7 mouse cellular contexts compared by ENCODE assay signal in genomic region chr6:116673471-116674282, GRCm38 (mm10). TPM values are rescaled to one million over a fixed set of nuclear protein-coding genes. Genes with fewer than 3 reads are reported as not detected.
DNase-seq lines count a peak whose midpoint lies in the region; ATAC-seq and TF ChIP-seq lines count a peak whose summit lies in the region.

Rassf4 (minus strand) TSS chr6:116673952.

- peak within 1 kb of the TSS; percentile 33; the same call in 1 of the 2 replicates for H3K9ac ChIP-seq in embryonic facial prominence, embryonic 15.5 days
- peak within 1 kb of the TSS; percentile 62 for H3K9ac ChIP-seq in limb, embryonic 13.5 days
- peak within 1 kb of the TSS; percentile 62 for H3K9ac ChIP-seq in midbrain, embryonic 14.5 days (replicated peaks; ENCODE audit: low read length)

- H3K27ac ChIP-seq in bone marrow, adult 2 months (ENCODE audit: control insufficient read depth, insufficient read depth, low read depth, low read length, poor library complexity), result peak within 1 kb of the TSS; percentile 89
- H3K27ac ChIP-seq in embryonic facial prominence, embryonic 15.5 days (replicated peaks), result 0 out of 2 replicates have a peak within 1 kb of the TSS, but pooled peaks have one; percentile 44
- 0 out of 2 replicates have a peak within 1 kb of the TSS, but pooled peaks have one; percentile 22 for H3K27ac ChIP-seq in limb, embryonic 13.5 days
- H3K27ac ChIP-seq in midbrain, embryonic 14.5 days (replicated peaks; ENCODE audit: low read depth, low read length), result peak within 1 kb of the TSS; percentile 32; the same call in 1 of the 2 replicates

- H3K36me3 ChIP-seq in embryonic facial prominence, embryonic 15.5 days, result no peaks in the 10 kb centered on the region
- H3K36me3 ChIP-seq in limb, embryonic 13.5 days, result no peaks in the 10 kb centered on the region
- H3K36me3 ChIP-seq in midbrain, embryonic 14.5 days (ENCODE audit: control insufficient read depth, insufficient read depth, low read length), result no peaks in the 10 kb centered on the region

- H3K4me2 ChIP-seq in embryonic facial prominence, embryonic 15.5 days (replicated peaks), result peak within 1 kb of the TSS; percentile 98
- peak within 1 kb of the TSS; percentile 98 for H3K4me2 ChIP-seq in limb, embryonic 13.5 days (replicated peaks)
- peak within 1 kb of the TSS; percentile 98 for H3K4me2 ChIP-seq in midbrain, embryonic 14.5 days (ENCODE audit: low read length)

- H3K9me3 ChIP-seq in embryonic facial prominence, embryonic 15.5 days (replicated peaks), result no peaks in the 10 kb centered on the region
- no peaks in the 10 kb centered on the region for H3K9me3 ChIP-seq in limb, embryonic 13.5 days
- H3K9me3 ChIP-seq in midbrain, embryonic 14.5 days (ENCODE audit: control insufficient read depth, low read length), result no peaks in the 10 kb centered on the region

- DNase-seq in heart, adult 9 months (ENCODE audit: low spot score in 2 of 2), result peak; percentile 86
- peak; percentile 76 for DNase-seq in kidney, adult 9 months
- DNase-seq in midbrain, embryonic 14.5 days, result peak; percentile 85
- DNase-seq in spleen, adult 12 weeks (ENCODE audit: low spot score), result peak; percentile 74

- peak within 1 kb of the TSS; percentile 87 for H3K4me3 ChIP-seq in bone marrow, adult 2 months (replicated peaks; ENCODE audit: control insufficient read depth, low read depth, low read length)
- H3K4me3 ChIP-seq in embryonic facial prominence, embryonic 15.5 days (replicated peaks), result peak within 1 kb of the TSS; percentile 53
- H3K4me3 ChIP-seq in limb, embryonic 13.5 days, result peak within 1 kb of the TSS; percentile 54
- H3K4me3 ChIP-seq in midbrain, embryonic 14.5 days (replicated peaks; ENCODE audit: low read depth, low read length), result peak within 1 kb of the TSS; percentile 52

- H3K27me3 ChIP-seq in embryonic facial prominence, embryonic 15.5 days, result peaks cover 8% of the 10 kb centered on the region; the same call in 1 of the 2 replicates
- peaks cover 24% of the 10 kb centered on the region for H3K27me3 ChIP-seq in limb, embryonic 13.5 days
- H3K27me3 ChIP-seq in midbrain, embryonic 14.5 days (ENCODE audit: control insufficient read depth, insufficient read depth, low read length), result no peaks in the 10 kb centered on the region

- peak; percentile 81 for TF ChIP-seq POLR2A in bone marrow, adult 2 months (IDR thresholded peaks at IDR 0.05; ENCODE audit: borderline replicate concordance, control insufficient read depth, low read depth, low read length)

- under 1% methylated on average over 44 of the region's 44 CpGs for WGBS in bone marrow, adult 2 months
- under 1% methylated on average over 44 of the region's 44 CpGs for WGBS in embryonic facial prominence, embryonic 15.5 days
- under 1% methylated on average over 44 of the region's 44 CpGs for WGBS in limb, embryonic 13.5 days
- WGBS in midbrain, embryonic 14.5 days, result under 1% methylated on average over 44 of the region's 44 CpGs

- ATAC-seq in embryonic facial prominence, embryonic 15.5 days (ENCODE audit: insufficient number of reproducible peaks, low FRiP score, low TSS enrichment, low read depth), result peak; percentile 82
- peak; percentile 84 for ATAC-seq in limb, embryonic 13.5 days (ENCODE audit: low FRiP score, low read depth)
- ATAC-seq in midbrain, embryonic 14.5 days (ENCODE audit: low FRiP score, low TSS enrichment), result peak; percentile 83

- peaks cover 13% of the 10 kb centered on the region for H3K4me1 ChIP-seq in bone marrow, adult 2 months (ENCODE audit: control insufficient read depth, insufficient read depth, low read length)
- peaks cover 32% of the 10 kb centered on the region for H3K4me1 ChIP-seq in embryonic facial prominence, embryonic 15.5 days
- peaks cover 37% of the 10 kb centered on the region for H3K4me1 ChIP-seq in limb, embryonic 13.5 days
- H3K4me1 ChIP-seq in midbrain, embryonic 14.5 days (ENCODE audit: control insufficient read depth, insufficient read depth, low read length), result peaks cover 20% of the 10 kb centered on the region

- TF ChIP-seq CTCF in bone marrow, adult 2 months (IDR thresholded peaks at IDR 0.05; ENCODE audit: control insufficient read depth, insufficient read depth, low read length), result no peak

RNA-seq across cellular contexts. Expression of gene Rassf4, which starts in this region (rescaled TPM):
- 8.8 and 18.3 TPM in 2 replicates for polyA plus RNA-seq in bone marrow, adult 2 months (2011; ENCODE audit: insufficient read depth, insufficient read length, low replicate concordance, missing spikeins)
- polyA plus RNA-seq in embryonic facial prominence, embryonic 15.5 days (2015; fragmentation: Nextera tagmentation; extraction: Ambion mirVana), result 14.1 and 14.8 TPM in 2 replicates
- 10.6 and 10.7 TPM in 2 replicates for polyA plus RNA-seq in limb, embryonic 13.5 days (2015; fragmentation: Nextera tagmentation; extraction: Ambion mirVana)
- polyA plus RNA-seq in midbrain, embryonic 14.5 days (2014; fragmentation: Nextera tagmentation; extraction: Ambion mirVana), result 13.7 and 19.4 TPM in 2 replicates

Comparison
In these comparisons a context has a peak if more than half of its experiments do, and no peak if none do; other contexts are left out.
1. Peak in every context shown above with its lines: DNase-seq, ATAC-seq, H3K4me3 ChIP-seq and H3K27ac ChIP-seq.
2. H3K27ac ChIP-seq: peak in every context shown above with its lines; median percentile 89 in bone marrow, adult 2 months; 44 in embryonic facial prominence, embryonic 15.5 days; 32 in midbrain, embryonic 14.5 days; 22 in limb, embryonic 13.5 days.